Mouse (Mus musculus) spleen, postnatal 14 days (tissue): Measurements from ENCODE around the gene Elavl3.

Experiments used
- DNase-seq, 2 experiments: peaks; one replicate each; pipeline ENCODE4 v3.0.0; 2021 to 2022; ENCODE audit warnings: low spot score in 2 of 2

The Elavl3 gene

DNA sequence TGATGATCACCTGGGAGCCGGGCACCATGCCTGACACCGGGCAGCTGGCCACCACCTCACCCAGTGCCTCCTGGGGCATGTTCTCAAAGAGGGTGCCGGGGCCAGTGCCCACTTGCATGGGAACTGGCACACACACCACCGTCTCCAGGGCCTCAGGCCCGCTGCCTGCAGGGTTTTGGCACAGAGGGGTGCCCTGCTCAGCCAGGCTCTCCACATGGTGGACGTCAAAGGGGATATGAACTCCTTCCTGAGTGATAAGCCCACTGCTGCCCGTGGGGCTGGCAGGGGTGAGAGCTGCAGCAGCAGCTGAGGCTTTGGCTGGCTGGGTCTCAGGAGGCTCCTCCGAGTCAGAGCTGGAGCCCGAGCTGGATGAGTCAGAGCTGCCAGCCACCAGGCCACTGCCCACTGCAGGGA, 6.2 kb upstream of the Elavl3 start:
- DNase-seq, result no peak

DNA sequence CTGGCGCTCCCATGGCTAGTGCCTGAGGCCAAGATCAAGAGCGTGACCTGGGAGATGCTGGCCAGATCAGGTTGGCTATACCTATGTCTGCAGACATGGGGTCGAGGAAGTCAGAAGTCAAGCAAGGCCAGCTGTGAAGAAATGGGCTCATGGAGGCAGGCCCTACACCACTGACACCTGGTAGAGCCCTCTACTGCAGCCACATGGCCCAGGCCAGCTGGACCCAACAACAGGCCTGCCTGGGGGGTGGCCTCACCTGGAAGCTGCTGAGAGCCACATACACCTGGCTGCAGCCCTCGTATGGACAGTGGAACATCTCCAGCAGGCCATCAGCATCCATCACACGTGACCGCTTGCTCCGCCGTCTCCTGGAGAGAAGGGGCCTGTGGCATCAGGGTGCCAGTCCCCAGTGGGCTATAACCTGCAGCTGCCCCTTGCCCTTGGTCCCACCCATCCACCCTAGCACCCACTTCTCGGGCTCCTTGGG, 5.3 kb upstream of the Elavl3 start:
- DNase-seq, result no peak

- DNase-seq, result no peak
These were observed 4.6 kb upstream of the Elavl3 start for GRCm38 (mm10) chr9:22056303-22056910.

DNA sequence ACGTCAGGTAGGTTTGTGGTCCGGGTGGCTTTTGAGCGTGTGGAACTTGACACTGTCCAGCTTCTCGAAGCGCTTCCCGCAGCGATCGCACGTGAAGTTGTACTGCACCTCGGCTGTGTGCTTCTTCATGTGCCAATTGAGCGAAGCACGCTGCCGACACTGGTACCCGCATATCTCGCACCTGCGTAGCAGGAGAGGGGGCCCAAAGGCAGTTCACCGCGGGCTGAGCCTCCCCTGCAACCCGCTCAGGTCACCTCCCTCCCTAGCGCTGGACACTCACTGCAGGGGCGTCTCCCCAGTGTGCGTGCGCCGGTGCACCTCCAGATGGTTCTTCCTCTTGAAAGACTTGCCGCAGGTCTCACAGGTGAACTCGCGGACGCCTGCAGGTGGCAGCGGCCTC, 3.9 kb upstream of the Elavl3 start:
- no peak for DNase-seq

DNA sequence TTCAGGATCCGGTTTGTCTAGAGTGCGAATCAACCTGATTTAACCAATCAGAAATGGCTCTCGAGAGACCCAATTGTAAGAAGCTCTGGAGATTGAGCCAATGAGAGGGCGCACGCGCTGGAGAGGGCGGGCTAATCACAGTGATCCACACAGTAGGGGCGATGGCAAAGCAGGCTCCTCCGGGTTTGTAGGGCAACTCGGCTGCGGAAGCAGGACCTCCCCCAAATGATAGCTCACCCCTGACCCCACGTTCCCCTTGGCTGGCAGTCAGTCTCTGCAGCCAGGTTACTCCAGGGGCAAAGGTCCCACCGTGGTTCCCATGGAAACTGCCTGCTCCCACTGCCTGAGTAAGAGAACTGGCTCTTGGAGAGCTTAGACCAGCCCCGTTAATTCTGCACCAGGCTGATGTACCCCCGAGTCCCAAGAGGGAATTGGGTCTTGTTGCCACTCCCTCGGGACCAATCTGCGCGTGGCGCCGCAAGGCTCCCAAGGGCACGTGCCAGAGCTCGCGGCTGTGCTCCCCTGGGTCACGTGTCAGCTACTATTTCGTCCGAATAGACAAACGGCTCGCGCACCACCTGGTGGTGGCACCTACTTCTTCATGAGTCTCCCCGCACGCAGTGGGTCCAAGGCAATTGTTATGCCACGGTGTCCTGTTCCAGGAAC, 2.7 kb upstream of the Elavl3 start:
- peak; percentile 45 to 63 for DNase-seq

GRCm38 (mm10) chr9:22053657-22054056, 1.8 kb upstream of the Elavl3 start:
- no peak for DNase-seq

DNA sequence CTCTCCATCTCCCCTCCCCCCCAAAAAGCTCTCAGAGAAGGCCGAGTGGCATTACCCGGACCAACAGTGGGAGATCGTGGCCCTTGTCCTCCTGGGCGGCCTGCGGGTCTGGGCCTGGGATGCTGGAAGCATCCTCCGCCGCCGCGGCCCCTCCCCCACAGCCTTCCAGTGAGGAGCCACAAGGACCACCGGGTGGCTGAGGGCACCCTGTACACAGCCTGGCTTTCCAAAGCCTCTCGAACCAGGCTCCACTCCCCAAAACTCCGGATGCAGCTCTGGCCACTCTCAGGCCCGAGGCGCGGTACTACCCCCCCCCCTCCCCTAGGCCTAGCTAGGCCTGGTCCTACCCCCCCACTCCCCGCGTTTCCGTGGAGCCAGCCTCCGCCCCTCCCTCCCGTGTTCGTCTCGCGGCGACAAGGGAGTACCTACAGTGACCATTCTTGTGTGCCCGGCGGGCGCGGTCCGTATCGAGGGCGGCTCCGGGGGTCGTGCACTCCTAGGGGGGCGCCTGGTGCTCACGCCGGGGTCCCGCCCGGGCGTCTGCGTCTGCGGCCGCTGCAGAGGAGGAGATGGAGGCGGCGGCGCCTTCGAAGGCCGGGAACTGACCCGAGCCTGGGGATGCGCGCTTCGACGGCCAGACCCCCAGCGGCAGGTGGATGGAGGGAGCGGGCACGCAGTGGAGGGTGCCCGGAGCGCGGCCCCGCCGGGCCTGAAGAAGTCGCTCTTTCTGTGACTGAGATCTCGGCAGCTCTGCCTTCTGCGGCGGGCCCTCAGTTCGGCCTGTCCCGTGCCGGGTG, 464 bp downstream of the Elavl3 start:
- no peak for DNase-seq

DNA sequence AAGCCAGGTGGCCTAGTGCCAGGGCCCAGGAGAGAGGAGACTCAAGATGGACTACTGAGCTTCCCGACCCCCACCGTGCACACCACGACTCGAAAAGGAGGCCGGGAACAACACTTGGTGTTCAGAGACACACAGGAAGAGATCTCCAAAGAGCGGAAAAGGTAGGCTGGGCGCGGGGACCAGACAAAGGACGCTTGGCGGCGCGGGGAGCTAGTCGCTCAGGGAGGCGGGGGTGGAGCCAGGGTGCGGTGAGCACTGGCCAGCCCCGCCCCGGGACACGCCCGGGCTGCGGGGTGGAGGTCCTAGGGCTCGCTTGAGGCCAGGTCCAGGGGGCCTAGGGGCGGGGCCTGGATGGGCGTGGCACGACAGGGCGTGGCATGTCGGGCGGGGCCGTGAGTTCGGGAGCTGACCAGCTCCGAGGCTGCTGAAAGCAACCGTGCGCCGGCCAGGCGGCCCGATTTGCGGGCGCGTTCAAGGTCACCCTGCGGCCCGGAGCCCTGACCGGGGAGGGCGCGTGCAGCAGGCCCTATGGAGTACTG, 1.4 kb downstream of the Elavl3 start:
- peak; percentile 21 to 30 for DNase-seq

DNA sequence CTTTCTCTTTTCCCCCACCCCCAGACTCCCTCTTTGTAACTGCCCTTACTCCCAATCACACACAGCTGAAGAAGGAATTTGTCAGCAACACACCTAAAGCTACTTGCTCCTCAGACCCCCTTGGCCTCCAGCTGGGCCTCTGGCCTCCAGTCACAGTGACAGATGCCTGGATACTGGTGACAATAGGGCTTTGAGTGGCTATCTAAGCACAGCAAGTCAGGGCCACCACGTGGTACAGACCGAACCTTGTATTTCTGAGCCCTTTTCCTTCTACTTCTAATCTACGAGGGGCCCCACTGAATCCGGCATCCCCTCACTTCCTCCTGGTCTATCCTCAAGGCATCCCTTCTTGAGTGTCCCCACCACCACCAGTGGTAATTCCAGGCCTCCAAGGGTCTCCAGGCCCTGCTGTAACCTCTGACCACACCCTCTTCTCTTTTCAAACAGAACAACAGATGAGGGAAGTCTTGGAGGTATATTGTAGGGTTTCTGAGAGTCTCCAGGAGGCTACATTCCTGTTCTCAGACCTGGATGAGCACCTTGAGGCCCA, 2.0 kb downstream of the Elavl3 start:
- DNase-seq, result no peak

DNA sequence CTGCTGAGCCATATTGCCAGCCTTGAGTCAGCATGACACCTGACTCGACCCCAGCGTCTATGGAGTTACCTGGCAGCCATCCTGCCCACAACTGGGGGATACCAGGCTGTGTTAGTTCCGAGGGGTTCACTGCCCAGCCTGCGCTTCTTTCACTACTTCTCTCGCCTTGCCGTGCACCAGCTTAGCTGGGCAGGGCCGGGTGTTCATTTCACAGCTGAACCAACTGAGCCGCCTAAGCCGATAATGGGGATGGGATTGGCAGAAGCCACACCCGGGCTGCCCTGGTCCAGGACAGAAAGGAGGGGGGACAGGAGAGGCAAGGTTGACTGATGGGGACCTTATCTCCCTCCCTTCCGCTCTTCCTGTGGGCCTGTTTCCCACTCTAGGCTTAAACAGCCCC, 2.5 kb downstream of the Elavl3 start:
- DNase-seq, result no peak

DNA sequence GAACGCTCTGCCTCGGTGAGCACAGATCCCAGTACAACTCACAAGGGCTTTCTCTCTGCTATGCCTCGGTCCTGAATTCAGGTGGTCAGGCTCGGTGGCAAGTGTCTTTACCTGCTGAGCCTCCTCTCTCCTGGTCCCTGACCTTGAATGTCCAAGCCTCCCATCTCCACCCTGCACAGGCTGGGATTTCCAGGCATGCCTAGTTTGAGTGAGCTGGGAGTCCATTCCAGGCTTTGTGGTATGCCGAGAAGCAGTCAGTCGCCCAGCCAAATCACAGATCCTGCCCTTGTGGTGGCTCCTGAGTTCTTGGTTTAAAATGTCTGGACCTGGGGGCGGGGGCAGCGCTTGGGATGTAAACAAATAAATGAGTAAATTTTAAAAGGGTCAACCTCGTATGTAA, 4.5 kb downstream of the Elavl3 start:
- no peak for DNase-seq

DNA sequence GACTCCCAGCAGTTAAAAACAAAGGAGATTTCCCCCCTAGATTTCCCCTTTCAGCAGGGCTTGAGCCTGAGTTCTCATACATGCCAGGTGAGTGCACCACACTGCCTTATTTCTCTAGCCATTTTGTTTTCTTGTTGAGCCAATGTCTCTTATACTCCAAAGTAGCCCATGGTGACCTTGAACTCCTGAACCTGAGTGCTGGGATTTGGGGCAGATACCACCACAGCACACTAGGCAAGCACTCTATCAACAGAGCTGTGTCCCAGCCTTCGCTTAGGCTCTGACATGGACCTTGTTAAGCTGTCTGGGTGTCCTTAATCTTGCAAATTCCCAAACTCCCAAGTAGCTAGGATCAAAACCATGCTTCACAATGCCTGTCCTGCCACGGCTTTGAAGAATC, 10.0 kb downstream of the Elavl3 start:
- DNase-seq, result no peak

DNA sequence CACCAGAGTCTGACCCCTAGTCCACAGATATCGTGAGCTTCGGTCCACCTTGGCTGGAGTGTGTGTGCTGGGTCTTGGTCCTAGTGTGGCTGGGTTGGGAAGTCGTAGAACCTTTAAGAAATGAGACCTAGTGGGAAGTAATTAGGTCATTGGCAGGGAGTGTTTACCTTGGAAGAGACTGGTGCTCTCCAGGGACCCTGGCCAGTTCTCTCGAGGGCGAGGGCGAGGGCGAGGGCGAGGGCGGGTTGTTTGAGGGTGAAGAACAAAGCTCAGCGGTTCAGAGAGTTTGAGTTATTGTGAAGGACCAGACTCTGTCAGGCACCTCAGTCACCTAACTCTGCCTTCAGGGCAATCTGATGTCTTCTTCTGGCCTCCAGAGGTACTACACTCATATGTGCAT, 14.0 kb downstream of the Elavl3 start:
- no peak for DNase-seq

DNA sequence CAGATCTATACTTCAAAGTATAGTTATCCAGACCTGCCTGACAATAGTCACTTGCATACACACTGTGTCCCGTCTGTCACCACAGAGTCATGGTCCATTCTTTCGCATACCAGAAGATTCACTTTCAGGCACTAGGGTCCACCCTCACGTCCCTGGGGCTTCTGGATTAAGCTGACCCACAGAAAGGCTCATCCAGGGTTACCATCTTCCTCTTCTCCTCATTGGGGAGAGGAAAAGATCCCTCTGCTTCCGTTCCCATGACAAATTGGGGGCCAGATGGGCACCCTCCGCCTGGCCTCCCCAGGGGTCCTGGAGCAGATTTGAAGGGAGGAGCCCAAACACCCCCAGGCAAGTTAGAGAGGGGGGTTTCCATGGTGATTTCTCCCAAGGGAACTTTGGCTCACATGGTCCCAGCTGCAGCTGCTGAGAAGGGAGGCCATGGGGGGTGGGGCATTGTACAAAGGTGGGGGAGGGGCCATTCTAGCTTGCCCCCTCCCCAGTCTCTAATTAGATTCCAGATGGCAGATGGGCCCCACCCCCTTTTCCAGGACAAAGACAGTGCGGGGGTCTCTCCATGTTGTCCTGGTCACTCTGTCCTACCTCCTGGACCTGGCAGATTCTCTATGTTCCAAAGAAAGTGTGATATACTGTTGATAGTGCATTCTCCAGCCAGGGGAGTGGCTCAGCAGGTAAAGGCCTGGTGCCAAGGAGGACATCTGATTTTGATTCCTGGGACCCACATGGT, 16.4 kb downstream of the Elavl3 start:
- no peak for DNase-seq

DNA sequence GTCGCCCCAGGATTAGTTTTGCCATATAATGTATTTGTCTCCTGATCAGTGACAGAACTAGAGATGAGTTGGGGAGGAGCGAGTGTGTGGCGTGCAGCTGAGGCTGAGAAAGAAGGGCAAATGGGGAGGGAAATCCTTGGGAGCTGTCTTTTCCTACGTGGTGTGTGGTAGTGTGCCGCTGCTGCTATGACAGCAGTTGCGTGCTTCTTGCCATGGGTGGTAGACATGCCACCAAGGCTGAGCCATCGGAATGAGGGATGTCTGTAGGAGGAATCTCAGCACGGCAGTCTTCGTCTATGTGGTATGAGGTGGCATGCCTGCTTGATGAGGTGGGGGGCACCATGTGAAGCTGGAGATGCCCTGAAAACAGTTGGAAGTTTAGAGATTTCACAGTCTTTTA, 21.4 kb downstream of the Elavl3 start:
- DNase-seq, result no peak

DNA sequence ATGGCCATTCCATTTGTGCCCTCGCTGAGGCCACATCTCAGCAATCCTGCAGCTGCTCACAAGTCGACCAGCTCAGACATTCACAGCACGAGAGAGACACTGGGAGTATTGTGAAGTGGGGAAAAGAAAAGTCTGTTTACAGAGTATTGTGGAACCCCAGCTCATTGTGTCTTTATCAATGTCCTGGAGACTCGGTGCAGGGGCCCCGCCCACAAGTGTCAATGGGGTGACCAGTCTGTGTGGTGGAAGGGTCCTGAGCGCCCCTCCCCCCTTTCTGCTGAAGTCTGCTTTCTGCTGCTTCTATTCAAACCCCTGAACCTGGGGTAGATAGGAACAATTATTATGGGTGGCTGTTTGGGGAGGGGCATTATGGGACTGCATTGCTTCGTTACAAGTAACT, 23.4 kb downstream of the Elavl3 start:
- no peak for DNase-seq

- no peak for DNase-seq
These were observed 27.2 kb downstream of the Elavl3 start for GRCm38 (mm10) chr9:22024592-22024991.

DNA sequence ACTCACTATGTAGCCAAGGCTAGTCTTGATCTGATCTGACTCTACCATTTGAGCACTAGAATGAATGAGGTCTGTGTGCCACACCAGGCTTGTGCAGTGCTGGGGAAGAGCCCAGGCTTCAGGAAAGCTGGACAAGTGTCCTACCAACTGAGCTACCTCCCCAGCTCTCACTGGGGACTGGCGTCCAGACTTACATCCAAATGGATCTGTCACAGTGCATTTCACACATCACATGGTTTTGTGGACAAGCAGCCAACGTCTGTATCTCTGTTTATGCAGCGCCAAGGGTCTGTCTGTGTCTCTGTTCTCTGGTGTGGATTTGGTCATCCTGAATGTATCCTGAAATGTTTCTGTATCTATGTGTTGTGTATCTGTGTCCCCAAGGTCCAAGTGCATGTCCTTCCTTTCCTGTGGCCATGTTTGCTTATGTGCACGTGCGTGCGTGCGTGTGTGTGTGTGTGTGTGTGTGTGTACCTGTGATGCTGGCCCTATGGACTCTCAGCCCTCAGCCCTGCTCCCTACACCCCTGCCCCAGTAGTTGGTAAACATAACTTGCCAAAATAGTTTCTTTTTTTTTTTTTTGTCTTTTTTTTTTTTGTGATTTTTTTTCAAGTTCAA, 34.5 kb downstream of the Elavl3 start:
- DNase-seq, result no peak

- DNase-seq, result no peak
These were observed 35.6 kb downstream of the Elavl3 start for GRCm38 (mm10) chr9:22016245-22016644.

- no peak for DNase-seq
These were observed 39.1 kb downstream of the Elavl3 start for GRCm38 (mm10) chr9:22012731-22013130.

- DNase-seq, result no peak
These were observed 40.8 kb downstream of the Elavl3 start for GRCm38 (mm10) chr9:22011055-22011454.
